Mouse (Mus musculus) MEL (cell line): ENCODE measurements around the gene Fhad1. TPM values are rescaled to one million over a fixed set of nuclear protein-coding genes. Genes with fewer than 3 reads are reported as not detected.

Experiments
- DNase-seq: peaks from one replicate; pipeline ENCODE4 v3.0.0; 2011; ENCODE audit warnings: low read depth, low spot score
- H3K27ac ChIP-seq: 2 replicates; pipeline ENCODE4 v1.5.1; 2012; ENCODE audit warnings: low read depth, mild to moderate bottlenecking, control low read depth, low read length, moderate library complexity; ENCODE audit not compliant: control insufficient read depth
- H3K27me3 ChIP-seq, 2 experiments: fragments of 150-350 bp in 1 of 2; sonication (generic) in 1 of 2; 2 replicates each; pipeline ENCODE4 v1.6.1; 2012; ENCODE audit warnings: low read length in 2 of 2, mild to moderate bottlenecking in 2 of 2, improper control_type of control experiment in 1 of 2, moderate library complexity in 1 of 2; ENCODE audit not compliant: insufficient read depth in 2 of 2, control insufficient read depth in 1 of 2
- H3K36me3 ChIP-seq, 2 experiments: 2 replicates each; pipeline ENCODE4 v1.6.1; 2012 to 2014; ENCODE audit warnings: low read length in 2 of 2, improper control_type of control experiment in 1 of 2, inconsistent platforms in 1 of 2, mild to moderate bottlenecking in 1 of 2; ENCODE audit not compliant: insufficient read depth in 2 of 2, control insufficient read depth in 1 of 2
- H3K4me1 ChIP-seq, 2 experiments: fragments of 150-350 bp in 1 of 2; sonication (generic) in 1 of 2; 2 replicates each; pipeline ENCODE4 v1.6.1; 2012; ENCODE audit warnings: low read length in 2 of 2, improper control_type of control experiment in 1 of 2, mild to moderate bottlenecking in 1 of 2; ENCODE audit not compliant: insufficient read depth in 2 of 2, control insufficient read depth in 1 of 2
- H3K4me3 ChIP-seq, 2 experiments: fragments of 150-350 bp in 1 of 2; sonication (generic) in 1 of 2; 2 replicates each; pipeline ENCODE4 v1.5.1; 2012; ENCODE audit warnings: low read depth in 2 of 2, low read length in 2 of 2, mild to moderate bottlenecking in 2 of 2, moderate library complexity in 2 of 2, control low read depth in 1 of 2, improper control_type of control experiment in 1 of 2; ENCODE audit not compliant: control insufficient read depth in 1 of 2, insufficient read depth in 1 of 2
- H3K79me2 ChIP-seq: 2 replicates; pipeline ENCODE4 v1.6.1; 2012; ENCODE audit warnings: mild to moderate bottlenecking, low read length, moderate library complexity; ENCODE audit not compliant: control insufficient read depth, poor library complexity, insufficient read depth
- H3K9ac ChIP-seq: 2 replicates; pipeline ENCODE4 v1.6.1; 2012; ENCODE audit warnings: low read depth, mild to moderate bottlenecking, control low read depth, low read length, moderate library complexity; ENCODE audit not compliant: control insufficient read depth, poor library complexity, severe bottlenecking
- H3K9me3 ChIP-seq: fragments of 150-350 bp; sonication (generic); replicated peaks from 2 replicates; pipeline ENCODE4 v1.6.1; 2012; ENCODE audit warnings: mild to moderate bottlenecking, low read length, improper control_type of control experiment, moderate library complexity; ENCODE audit not compliant: insufficient read depth
- BHLHE40 ChIP-seq: IDR thresholded peaks from 2 replicates; pipeline ENCODE4 v1.6.1; 2012; ENCODE audit warnings: low read depth, mild to moderate bottlenecking, inconsistent platforms, low read length, improper control_type of control experiment, borderline replicate concordance
- CHD2 ChIP-seq: IDR thresholded peaks from 2 replicates; pipeline ENCODE4 v1.6.1; 2011; ENCODE audit warnings: low read length, improper control_type of control experiment
- EP300 ChIP-seq, 2 experiments: IDR thresholded peaks; 2 replicates each; pipeline ENCODE4 v1.6.1; 2011; ENCODE audit warnings: improper control_type of control experiment in 2 of 2, low read length in 2 of 2, low read depth in 1 of 2, mild to moderate bottlenecking in 1 of 2
- ETS1 ChIP-seq: IDR thresholded peaks from 2 replicates; pipeline ENCODE4 v1.6.1; 2012; ENCODE audit warnings: low read depth, mild to moderate bottlenecking, inconsistent platforms, low read length, improper control_type of control experiment, moderate library complexity
- GABPA ChIP-seq: IDR thresholded peaks from 2 replicates; pipeline ENCODE4 v1.6.1; 2012; ENCODE audit warnings: low read depth, mild to moderate bottlenecking, inconsistent platforms, low read length, improper control_type of control experiment, moderate library complexity
- HCFC1 ChIP-seq: IDR thresholded peaks from 2 replicates; pipeline ENCODE4 v1.6.1; 2012; ENCODE audit warnings: low read depth, mild to moderate bottlenecking, inconsistent platforms, low read length, improper control_type of control experiment, moderate library complexity
- JUND ChIP-seq: IDR thresholded peaks from 2 replicates; pipeline ENCODE4 v1.6.1; 2011; ENCODE audit warnings: low read depth, mild to moderate bottlenecking, improper control_type of control experiment, low read length
- MAZ ChIP-seq: IDR thresholded peaks from 2 replicates; pipeline ENCODE4 v1.6.1; 2012; ENCODE audit warnings: low read depth, mild to moderate bottlenecking, inconsistent platforms, low read length, improper control_type of control experiment
- MEF2A ChIP-seq: IDR thresholded peaks from 2 replicates; pipeline ENCODE4 v1.6.1; 2014; ENCODE audit warnings: low read depth, mild to moderate bottlenecking, inconsistent platforms, low read length, improper control_type of control experiment; ENCODE audit not compliant: poor library complexity, insufficient replicate concordance, severe bottlenecking; ENCODE audit errors: extremely low read depth
- MYB ChIP-seq: IDR thresholded peaks from 2 replicates; pipeline ENCODE4 v1.6.1; 2011; ENCODE audit warnings: mild to moderate bottlenecking, low read depth, low read length, improper control_type of control experiment
- MYC ChIP-seq: IDR thresholded peaks from 2 replicates; pipeline ENCODE4 v1.6.1; 2011; ENCODE audit warnings: low read depth, mild to moderate bottlenecking, low read length, improper control_type of control experiment, moderate library complexity
- NELFE ChIP-seq: IDR thresholded peaks from 2 replicates; pipeline ENCODE4 v1.6.1; 2011; ENCODE audit warnings: low read depth, low read length, improper control_type of control experiment
- NRF1 ChIP-seq: IDR thresholded peaks from 2 replicates; pipeline ENCODE4 v1.6.1; 2014; ENCODE audit warnings: low read depth, mild to moderate bottlenecking, inconsistent platforms, low read length, improper control_type of control experiment, moderate library complexity; ENCODE audit not compliant: poor library complexity, insufficient read depth, severe bottlenecking
- POLR2AphosphoS5 ChIP-seq: IDR thresholded peaks from 2 replicates; pipeline ENCODE4 v1.6.1; 2012; ENCODE audit warnings: low read depth, borderline replicate concordance, mild to moderate bottlenecking, inconsistent platforms, low read length, moderate library complexity, mixed read lengths
- RCOR1 ChIP-seq: IDR thresholded peaks from 2 replicates; pipeline ENCODE4 v1.6.1; 2012; ENCODE audit warnings: low read depth, mild to moderate bottlenecking, inconsistent platforms, low read length, improper control_type of control experiment
- TAL1 ChIP-seq: IDR thresholded peaks from 2 replicates; pipeline ENCODE4 v1.6.1; 2012; ENCODE audit warnings: mild to moderate bottlenecking, inconsistent platforms, low read length, moderate library complexity, mixed read lengths
- TBP ChIP-seq: IDR thresholded peaks from 2 replicates; pipeline ENCODE4 v1.8.0; 2011; ENCODE audit warnings: low read depth, low read length, improper control_type of control experiment
- USF1 ChIP-seq: IDR thresholded peaks from 2 replicates; pipeline ENCODE4 v1.6.1; 2014; ENCODE audit warnings: low read depth, mild to moderate bottlenecking, inconsistent platforms, low read length, improper control_type of control experiment, moderate library complexity
- ZKSCAN1 ChIP-seq: IDR thresholded peaks from 2 replicates; pipeline ENCODE4 v1.6.1; 2012; ENCODE audit warnings: low read depth, mild to moderate bottlenecking, inconsistent platforms, low read length, improper control_type of control experiment, moderate library complexity
- ZNF384 ChIP-seq: IDR thresholded peaks from 2 replicates; pipeline ENCODE4 v1.6.1; 2012; ENCODE audit warnings: low read depth, mild to moderate bottlenecking, inconsistent platforms, low read length, improper control_type of control experiment
- polyA plus RNA-seq, 2 experiments: library from polyadenylated mRNA; stranded (reverse) in 1 of 2; unstranded in 1 of 2; fragments of >175 nt in 1 of 2; fragments of >200 nt in 1 of 2; gene quantifications; 2 replicates each; pipeline versions ENCODE4 v1.2.1 to v1.2.4; 2012; ENCODE audit warnings: low replicate concordance in 2 of 2, low read depth in 1 of 2; ENCODE audit not compliant: insufficient read length in 2 of 2, insufficient read depth in 1 of 2, missing spikeins in 1 of 2
- total RNA-seq: library from RNA; depleted of rRNA; stranded (reverse); fragments of 300-350 nt; gene quantifications from 2 replicates; pipeline ENCODE4 v1.2.3, GENCODE M21; 2012

The Fhad1 gene
- total and polyA plus RNA-seq, 3 experiments = not detected

DNA sequence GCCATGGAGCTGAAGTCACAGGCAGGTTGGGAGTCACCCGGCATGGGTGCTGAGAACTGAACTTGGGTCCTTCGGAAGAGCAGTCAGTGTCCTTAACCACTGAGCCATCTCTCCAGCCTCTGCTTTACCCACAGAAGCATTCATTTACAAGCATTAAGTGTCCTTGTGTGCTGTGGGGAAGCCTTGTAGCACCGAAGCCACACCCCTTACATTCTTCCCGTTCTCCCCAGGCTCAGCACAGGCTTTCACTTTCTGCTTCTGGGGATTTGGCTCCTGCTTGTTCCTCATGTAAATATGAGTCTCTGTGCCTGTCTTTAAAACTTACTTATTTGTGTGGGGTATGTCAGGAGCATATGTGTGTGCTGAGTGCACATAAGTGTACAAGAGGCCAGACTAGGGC, 8.3 kb upstream of the Fhad1 start:
- no peaks in the 10 kb centered on the region for H3K79me2 ChIP-seq
- no peaks in the 10 kb centered on the region for H3K36me3 ChIP-seq
- no peaks in the 10 kb centered on the region for H3K4me1 ChIP-seq
- no peak overlapping the region for H3K9ac ChIP-seq
- H3K27ac ChIP-seq = no peak overlapping the region
- no peaks in the 10 kb centered on the region for H3K9me3 ChIP-seq
- DNase-seq = no peak
- no peak overlapping the region for H3K4me3 ChIP-seq
- no peaks in the 10 kb centered on the region for H3K27me3 ChIP-seq
- TF ChIP-seq TBP (no peak), JUND (no peak), USF1 (no peak), ZKSCAN1 (no peak), ZNF384 (no peak), NRF1 (no peak), NELFE (no peak), TAL1 (no peak), HCFC1 (no peak), ETS1 (no peak)

DNA sequence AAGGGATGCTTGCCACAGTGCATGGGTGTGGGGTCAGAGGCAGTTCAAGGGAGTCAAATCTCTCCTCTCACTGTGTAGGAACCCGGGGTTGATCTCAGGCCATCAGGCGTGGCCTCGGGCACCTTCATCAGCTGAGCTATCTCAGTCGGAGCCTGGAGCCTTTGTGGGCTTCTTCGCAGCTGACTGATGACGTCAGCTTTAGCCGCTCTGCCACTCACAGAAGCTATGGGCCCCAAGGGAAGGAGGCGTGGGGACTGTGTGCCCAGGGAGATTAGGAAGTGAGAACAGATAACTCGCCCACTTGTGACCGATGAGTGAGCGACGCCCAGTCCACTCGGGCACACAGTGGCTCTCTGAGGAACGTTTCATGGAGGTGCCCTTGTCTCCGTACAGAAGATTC, 2.8 kb upstream of the Fhad1 start:
- Histone ChIP-seq H3K79me2 (no peaks in the 10 kb centered on the region), H3K9me3 (no peaks in the 10 kb centered on the region), H3K4me1 (no peaks in the 10 kb centered on the region), H3K27ac (no peak overlapping the region), H3K4me3 (no peak overlapping the region), H3K36me3 (no peaks in the 10 kb centered on the region), H3K9ac (no peak overlapping the region), H3K27me3 (no peaks in the 10 kb centered on the region)
- TF ChIP-seq MEF2A (no peak), NELFE (no peak), MYC (no peak), BHLHE40 (no peak), JUND (no peak), CHD2 (no peak), MYB (no peak), RCOR1 (no peak), ZNF384 (no peak), GABPA (no peak), ZKSCAN1 (no peak), HCFC1 (no peak), EP300 (IDR thresholded peaks at IDR 0.05; ENCODE audit: low read depth in 1 of 2, low read length in 2 of 2) (no peak), POLR2AphosphoS5 (no peak), MAZ (no peak)
- no peak for DNase-seq
